Mouse (Mus musculus): Measurements from ENCODE around the gene Polr2c. TPM values are rescaled to one million over a fixed set of nuclear protein-coding genes. Genes with fewer than 3 reads are reported as not detected.
"Not testable (repeated sequence)": the region's sequence is repeated elsewhere in the genome, so short reads cannot be mapped to it uniquely, and the experiment has no call there.

Polr2c gene
- total RNA-seq, 2 experiments from 2014 or later = 40.3 to 46.4 TPM

GRCm38 (mm10) chr8:94837662-94838574 lies 19.3 kb upstream of the Polr2c start, which contains the start of the genes Coq9 and Ciapin1:
Gene Coq9 (plus strand): TSS chr8:94838321.
Gene Ciapin1 (minus strand): TSS chr8:94838358.
- ATAC-seq (ENCODE audit: poor library complexity, severe bottlenecking) = peak; percentile 98

DNA sequence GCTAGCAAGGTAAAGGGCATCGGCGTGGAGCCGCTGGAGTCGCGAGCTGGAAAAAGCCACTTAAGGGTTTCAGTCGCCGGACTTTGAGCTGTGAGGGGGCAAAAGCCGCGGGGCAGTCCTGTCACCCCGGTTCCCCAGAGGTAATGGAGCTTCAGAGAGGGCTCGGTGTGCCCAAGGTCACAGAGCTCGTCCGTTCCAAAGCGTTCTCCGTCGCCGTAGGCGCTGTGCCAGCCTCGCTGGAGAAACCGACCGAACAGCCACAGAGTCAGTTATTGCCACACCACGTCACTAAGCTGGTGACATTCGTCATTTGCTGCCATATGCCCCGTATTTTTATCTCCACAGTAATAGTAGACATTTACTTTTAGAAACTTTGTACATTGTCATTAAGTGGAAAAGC lies 18.6 kb upstream of the Polr2c start:
- ATAC-seq (ENCODE audit: poor library complexity, severe bottlenecking) = peak; percentile 61

GRCm38 (mm10) chr8:94841183-94841582 lies 16.1 kb upstream of the Polr2c start:
- ATAC-seq (ENCODE audit: poor library complexity, severe bottlenecking) = no peak

- ATAC-seq (ENCODE audit: poor library complexity, severe bottlenecking) = no peak
Measured at GRCm38 (mm10) chr8:94850049-94850448, 7.2 kb upstream of the Polr2c start.

DNA sequence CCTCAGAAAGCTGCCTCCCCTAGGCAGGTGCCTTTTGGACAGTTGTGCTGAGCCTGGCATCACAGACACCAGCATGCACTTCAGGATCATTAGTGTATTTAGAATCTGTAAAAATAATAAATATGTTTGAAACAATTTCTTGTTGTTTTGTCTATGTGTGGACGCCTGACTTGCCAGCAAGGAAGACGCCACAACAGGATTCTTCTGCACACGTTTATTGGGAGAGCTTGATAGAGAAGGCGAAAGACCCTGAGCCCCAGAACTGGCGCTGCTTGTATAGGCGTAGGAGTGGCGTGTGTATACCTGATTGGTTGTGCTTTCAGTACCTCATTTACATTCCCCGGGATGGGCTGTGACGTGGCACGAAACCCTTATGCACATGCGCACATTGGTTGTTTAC lies 2.5 kb upstream of the Polr2c start:
- not testable (repeated sequence) for ATAC-seq (ENCODE audit: poor library complexity, severe bottlenecking)

DNA sequence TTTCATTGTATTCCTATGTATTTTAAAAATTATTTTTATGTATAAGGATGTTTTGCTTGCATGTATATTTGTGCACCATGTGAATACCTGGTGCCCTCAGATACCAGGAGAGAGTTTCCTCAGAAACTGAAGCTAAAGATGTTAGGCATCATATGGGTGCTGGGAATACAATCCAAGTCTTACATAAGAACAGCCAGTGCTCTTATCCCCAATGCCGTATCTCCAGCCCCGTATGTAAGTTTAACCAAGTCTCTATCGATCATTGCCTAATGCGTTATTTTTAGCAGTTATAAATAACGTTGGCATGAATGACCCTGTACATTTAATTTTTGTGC lies 272 bp upstream of the Polr2c start:
- no peak for ATAC-seq (ENCODE audit: poor library complexity, severe bottlenecking)

DNA sequence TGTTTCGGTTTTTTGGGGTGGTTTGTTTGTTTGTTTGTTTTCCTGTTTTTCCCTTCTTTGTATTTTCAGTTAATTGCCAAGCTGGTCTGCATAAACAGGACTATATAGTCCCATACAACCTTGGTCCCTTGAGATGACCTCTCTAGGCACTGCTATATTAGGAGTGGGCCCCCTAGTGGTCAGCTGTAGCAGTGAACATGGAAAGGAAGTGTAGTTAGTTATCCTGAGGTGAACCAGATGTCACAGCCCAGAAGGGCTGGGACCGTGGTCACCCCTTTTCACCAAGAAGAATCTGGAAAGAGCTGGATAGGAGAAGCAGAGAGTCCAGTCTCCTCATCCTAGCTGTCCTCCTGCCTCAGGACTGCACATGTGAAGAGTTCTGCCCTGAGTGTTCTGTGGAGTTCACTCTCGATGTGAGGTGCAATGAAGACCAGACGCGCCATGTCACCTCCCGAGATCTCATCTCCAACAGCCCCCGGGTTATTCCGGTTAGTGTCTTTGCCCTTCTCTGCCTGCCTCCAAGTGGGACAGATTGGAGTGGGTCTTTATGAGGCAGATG lies 4.2 kb downstream of the Polr2c start:
- peak; percentile 70 for ATAC-seq (ENCODE audit: poor library complexity, severe bottlenecking)

- ATAC-seq (ENCODE audit: poor library complexity, severe bottlenecking) = no peak
Measured at GRCm38 (mm10) chr8:94862487-94863220, 5.4 kb downstream of the Polr2c start.

DNA sequence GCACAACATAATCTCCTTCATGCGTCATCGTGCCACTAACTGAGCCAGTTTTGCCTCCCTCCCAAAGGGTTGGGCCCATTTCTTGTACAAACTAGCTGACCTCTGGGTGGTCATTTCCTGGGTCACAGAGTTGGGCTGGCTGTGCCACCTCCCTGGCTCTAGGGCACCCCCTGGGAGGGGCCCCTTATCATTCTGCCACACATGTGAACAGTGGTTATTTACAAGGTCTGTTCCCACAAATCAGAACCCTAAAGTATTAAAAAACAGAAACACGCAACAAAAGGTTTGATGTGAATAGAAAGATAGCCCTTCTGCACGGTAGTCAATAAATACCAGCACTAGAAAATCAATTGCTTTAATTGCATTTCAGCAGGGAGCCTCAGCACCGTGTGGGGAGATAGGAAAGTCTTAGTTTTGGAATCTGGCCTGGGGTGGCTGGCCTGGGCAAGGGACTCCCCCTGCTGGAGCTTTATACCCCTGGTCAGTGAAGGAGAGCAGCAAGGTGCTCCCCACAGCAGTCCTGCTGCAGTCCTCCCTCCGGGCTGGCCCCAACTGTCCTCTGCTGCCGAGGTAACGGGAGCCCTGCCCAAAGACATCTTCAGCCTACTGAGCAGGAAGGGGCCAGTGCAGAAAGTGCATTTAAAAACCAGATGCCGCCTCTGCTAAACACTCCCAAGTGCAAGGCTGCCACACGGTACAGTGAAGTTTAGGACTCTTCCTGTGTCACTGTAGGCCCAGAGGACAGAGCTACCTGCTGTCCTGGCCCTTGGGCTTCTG lies 6.8 kb downstream of the Polr2c start:
- no peak for ATAC-seq (ENCODE audit: poor library complexity, severe bottlenecking)

DNA sequence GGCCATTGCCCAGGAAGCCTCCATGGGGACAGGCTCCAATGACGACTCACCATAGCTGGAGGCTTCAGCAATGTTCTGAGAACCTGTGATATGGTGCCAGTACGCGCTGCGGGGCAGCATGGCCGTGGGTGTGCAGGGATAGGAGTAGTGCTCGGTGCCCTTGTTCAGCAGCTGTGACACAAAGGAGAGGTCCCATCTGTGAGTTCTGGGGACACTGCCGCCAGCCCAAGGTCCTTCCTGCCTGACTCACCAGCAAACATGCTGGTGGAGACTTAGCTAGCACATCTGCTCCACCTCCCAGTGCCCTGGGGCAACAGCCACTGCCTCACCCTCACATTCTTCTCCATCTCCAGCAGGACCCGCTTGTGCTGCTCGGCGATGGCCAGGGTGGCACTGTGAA lies 8.0 kb downstream of the Polr2c start:
- ATAC-seq (ENCODE audit: poor library complexity, severe bottlenecking) = no peak

DNA sequence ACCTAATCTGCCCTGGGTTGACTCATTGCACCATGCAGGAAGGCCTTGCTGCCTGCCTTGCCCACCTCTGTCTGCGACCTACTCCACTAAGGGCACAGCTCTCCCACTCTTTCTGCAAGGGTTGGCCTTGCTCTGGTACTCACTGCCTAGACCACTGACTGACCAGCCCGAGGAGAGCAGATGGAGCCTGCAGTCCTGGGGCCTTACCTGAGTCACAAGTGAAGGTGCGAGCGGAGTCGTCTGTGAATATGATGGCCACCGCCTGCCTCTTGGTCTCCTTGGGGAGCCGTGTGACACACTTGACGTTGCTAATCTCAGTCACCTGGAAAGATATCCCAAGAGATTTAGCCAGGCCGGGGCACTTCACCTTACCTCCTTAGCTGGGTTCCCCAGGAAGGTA lies 9.7 kb downstream of the Polr2c start:
- ATAC-seq (ENCODE audit: poor library complexity, severe bottlenecking) = no peak

DNA sequence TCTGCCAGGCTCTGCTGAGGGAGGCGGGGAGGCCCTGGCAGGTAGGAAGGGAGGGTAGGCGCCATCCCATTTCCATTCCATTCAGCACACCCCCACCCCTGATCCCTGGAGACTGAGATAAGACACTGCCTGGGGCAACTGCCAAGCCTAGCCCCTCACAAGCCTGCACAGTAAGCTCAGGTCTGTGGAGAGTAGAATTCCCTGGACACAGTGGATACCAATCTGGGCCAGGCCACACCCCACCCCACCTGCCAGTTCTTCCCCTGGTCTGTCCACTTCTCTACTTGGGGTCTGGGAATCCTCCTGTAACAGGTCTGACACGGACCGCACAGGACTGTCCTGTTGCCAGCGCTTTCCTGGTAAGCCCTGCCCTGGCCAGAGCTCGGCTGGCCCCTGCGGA lies 11.9 kb downstream of the Polr2c start:
- no peak for ATAC-seq (ENCODE audit: poor library complexity, severe bottlenecking)

GRCm38 (mm10) chr8:94870003-94870402 lies 12.8 kb downstream of the Polr2c start:
- no peak for ATAC-seq (ENCODE audit: poor library complexity, severe bottlenecking)

- ATAC-seq (ENCODE audit: poor library complexity, severe bottlenecking) = peak; percentile 25
Measured at GRCm38 (mm10) chr8:94870474-94871107, 13.3 kb downstream of the Polr2c start.

DNA sequence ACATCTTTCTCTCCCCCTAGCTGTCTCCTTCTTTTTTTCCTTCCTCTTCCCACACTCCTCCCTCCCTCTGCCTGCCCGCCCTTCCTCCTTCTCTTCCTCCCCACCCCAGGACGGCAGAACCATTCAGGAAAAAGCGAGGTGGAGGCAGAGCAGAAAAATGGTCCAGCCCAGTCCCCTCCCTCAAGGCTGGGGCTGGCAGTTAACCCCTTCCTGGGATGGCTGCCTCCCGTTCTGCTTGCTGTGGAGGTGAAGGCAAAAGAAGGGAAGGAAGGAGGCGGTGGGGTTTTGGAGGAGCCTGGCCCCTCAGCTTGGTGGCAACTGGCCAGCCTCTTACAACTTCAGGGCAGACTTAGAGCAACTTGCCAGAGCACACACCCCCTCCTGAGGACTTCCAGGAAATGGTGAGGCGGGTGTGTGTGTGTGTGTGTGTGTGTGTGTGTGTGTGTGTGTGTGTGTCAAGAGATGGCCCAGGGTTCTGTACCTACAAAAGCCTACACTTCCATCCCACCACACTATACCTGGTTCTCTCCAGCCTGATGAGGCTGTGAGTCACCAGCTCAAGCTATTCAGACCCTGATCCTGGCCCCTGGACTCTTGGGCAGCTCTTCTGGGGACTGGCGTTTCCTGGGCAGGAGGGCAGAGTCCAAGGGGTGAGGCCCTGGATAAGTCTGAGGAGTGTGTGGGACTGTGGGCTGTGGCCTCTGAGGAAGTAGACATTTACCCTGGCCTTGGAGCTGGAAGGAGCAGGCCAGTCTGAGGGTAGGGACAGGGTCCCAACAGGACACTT lies 14.1 kb downstream of the Polr2c start:
- ATAC-seq (ENCODE audit: poor library complexity, severe bottlenecking) = no peak

DNA sequence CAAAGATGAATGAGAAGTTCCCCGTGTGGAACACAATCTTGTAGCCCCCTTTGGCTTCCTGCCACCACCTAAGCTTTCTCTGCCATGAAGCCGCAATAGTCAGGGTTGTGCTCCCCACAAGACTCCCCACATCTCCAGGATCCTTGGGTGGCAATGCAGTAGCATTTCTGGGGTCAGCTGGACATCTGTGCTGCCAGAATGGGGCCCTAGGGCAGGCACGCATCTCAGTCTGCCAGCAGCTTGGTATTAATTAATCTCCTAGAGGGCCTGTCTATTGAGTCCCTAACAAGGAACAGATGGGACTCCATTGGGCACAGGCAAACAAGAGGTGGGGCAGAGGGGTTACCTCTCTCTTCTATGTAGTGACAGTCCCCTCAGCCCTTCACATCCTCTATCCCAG lies 14.9 kb downstream of the Polr2c start:
- no peak for ATAC-seq (ENCODE audit: poor library complexity, severe bottlenecking)

- ATAC-seq (ENCODE audit: poor library complexity, severe bottlenecking) = no peak
Measured at GRCm38 (mm10) chr8:94872576-94872975, 15.3 kb downstream of the Polr2c start.

GRCm38 (mm10) chr8:94874358-94874757 lies 17.1 kb downstream of the Polr2c start:
- ATAC-seq (ENCODE audit: poor library complexity, severe bottlenecking) = peak; percentile 56

GRCm38 (mm10) chr8:94875096-94875870 lies 18.0 kb downstream of the Polr2c start:
- no peak for ATAC-seq (ENCODE audit: poor library complexity, severe bottlenecking)
